Mouse (Mus musculus) lung, postnatal 0 days (tissue): ENCODE data around the gene Kcnd3.

ENCODE experiments used
- CTCF ChIP-seq: IDR thresholded peaks from 2 replicates; pipeline ENCODE4 v1.5.1; 2016; ENCODE audit warnings: antibody characterized with exemption, mild to moderate bottlenecking
- EP300 ChIP-seq: IDR thresholded peaks from 2 replicates; pipeline ENCODE4 v1.6.1; 2016; ENCODE audit warnings: antibody characterized with exemption, mild to moderate bottlenecking, control low read depth

- peak; percentile 46 for TF ChIP-seq CTCF
- no peak for TF ChIP-seq EP300
Measured at GRCm38 (mm10) chr3:105403410-105404076, 48.6 kb upstream of the Kcnd3 start.
